Comparison of ENCODE assay signal across 8 mouse cellular contexts in genomic region chr3:89251365-89251895, GRCm38 (mm10). TPM values are rescaled to one million over a fixed set of nuclear protein-coding genes. Genes with fewer than 3 reads are reported as not detected.
A peak's percentile ranks its signal among the peaks of the same experiment; 100 is the strongest.
DNase-seq lines count a peak whose midpoint lies in the region; ATAC-seq lines count a peak whose summit lies in the region.

No protein-coding gene starts in this region.

- 3% methylated on average over 17 of the region's 17 CpGs for WGBS in liver, embryonic 16.5 days (ENCODE audit: insufficient replicate concordance)
- WGBS in neural tube, embryonic 12.5 days, result 4% methylated on average over 17 of the region's 17 CpGs

- peak; percentile 58 for ATAC-seq in inflammation-experienced regulatory T-cells, adult 6 months
- peak; percentile 60 for ATAC-seq in liver, embryonic 16.5 days (ENCODE audit: low read depth)
- no peak for ATAC-seq in neural tube, embryonic 12.5 days (ENCODE audit: low FRiP score, low read depth)

- H3K9ac ChIP-seq in liver, embryonic 16.5 days (ENCODE audit: low read depth, low read length), result no peak overlapping the region
- H3K9ac ChIP-seq in neural tube, embryonic 12.5 days, result no peak overlapping the region

- peaks cover 17% of the 10 kb centered on the region for H3K4me1 ChIP-seq in liver, embryonic 16.5 days (ENCODE audit: control insufficient read depth, low read depth, low read length)
- peaks cover 27% of the 10 kb centered on the region for H3K4me1 ChIP-seq in neural tube, embryonic 12.5 days

- H3K36me3 ChIP-seq in liver, embryonic 16.5 days (ENCODE audit: control insufficient read depth, insufficient read depth), result no peaks in the 10 kb centered on the region
- H3K36me3 ChIP-seq in neural tube, embryonic 12.5 days, result peaks cover 9% of the 10 kb centered on the region; the same call in 1 of the 2 replicates

- peak overlapping the region; percentile 32; the same call in 1 of the 2 replicates for H3K4me2 ChIP-seq in liver, embryonic 16.5 days (ENCODE audit: low read depth, low read length)
- H3K4me2 ChIP-seq in neural tube, embryonic 12.5 days (replicated peaks), result peak overlapping the region; percentile 46

- no peak overlapping the region for H3K4me3 ChIP-seq in liver, embryonic 16.5 days (ENCODE audit: low read depth, low read length)
- H3K4me3 ChIP-seq in neural tube, embryonic 12.5 days, result no peak overlapping the region

- no peak overlapping the region for H3K27ac ChIP-seq in liver, embryonic 16.5 days (ENCODE audit: low read length)
- no peak overlapping the region for H3K27ac ChIP-seq in neural tube, embryonic 12.5 days

- peak; percentile 38 to 49 for DNase-seq in right cerebral cortex, postnatal 10 days (ENCODE audit: low spot score in 2 of 2)
- DNase-seq in right cerebral cortex, adult 18-20 months, result no peak
- DNase-seq in gastrocnemius, postnatal 36 days, result peak; percentile 46 to 57
- peak; percentile 88 for DNase-seq in yolk sac, embryonic 10.5 days (ENCODE audit: low spot score)
- DNase-seq in layer of hippocampus, postnatal 14 days (ENCODE audit: low spot score in 2 of 2), result no peak

- intact Hi-C loops in gastrocnemius, postnatal 36 days (cut with DNase I), result no loop called here

- H3K9me3 ChIP-seq in liver, embryonic 16.5 days (replicated peaks; ENCODE audit: control insufficient read depth, low read length), result no peaks in the 10 kb centered on the region
- no peaks in the 10 kb centered on the region for H3K9me3 ChIP-seq in neural tube, embryonic 12.5 days

- peaks cover 6% of the 10 kb centered on the region for H3K27me3 ChIP-seq in liver, embryonic 16.5 days (ENCODE audit: control insufficient read depth, insufficient read depth, low read depth, low read length)
- H3K27me3 ChIP-seq in neural tube, embryonic 12.5 days (replicated peaks), result peaks cover 4% of the 10 kb centered on the region; the same call in 1 of the 2 replicates

RNA-seq across cellular contexts. Expression of gene Trim46, which starts 5.3 kb away (rescaled TPM):
- under 1 TPM; 0.15 to 0.17 TPM for total RNA-seq in gastrocnemius, postnatal 36 days (2021)
- 1 to 10 TPM; 2.6 to 5.5 (median 3.4) TPM for polyA plus RNA-seq in inflammation-experienced regulatory T-cells, adult 6 months (2017; shearing (Covaris generic))
- polyA plus RNA-seq in liver, embryonic 16.5 days (2015; fragmentation: Nextera tagmentation; extraction: Ambion mirVana), result 0.14 and 0.28 TPM in 2 replicates
- polyA plus RNA-seq in neural tube, embryonic 12.5 days (2016; fragmentation: Nextera tagmentation; extraction: Ambion mirVana), result 32.4 and 33.5 TPM in 2 replicates
- total RNA-seq in layer of hippocampus, postnatal 14 days (2021), result 10 to 100 TPM; 97.0 to 99.4 TPM

RNA-seq across cellular contexts. Expression of gene Krtcap2, which starts 5.7 kb away (rescaled TPM):
- 10 to 100 TPM; 58.3 to 63.3 TPM for total RNA-seq in gastrocnemius, postnatal 36 days (2021)
- polyA plus RNA-seq in inflammation-experienced regulatory T-cells, adult 6 months (2017; shearing (Covaris generic)), result 100 to 1,000 TPM; 271 to 458 (median 303) TPM
- 129 and 131 TPM in 2 replicates for polyA plus RNA-seq in liver, embryonic 16.5 days (2015; fragmentation: Nextera tagmentation; extraction: Ambion mirVana)
- 232 and 252 TPM in 2 replicates for polyA plus RNA-seq in neural tube, embryonic 12.5 days (2016; fragmentation: Nextera tagmentation; extraction: Ambion mirVana)
- total RNA-seq in layer of hippocampus, postnatal 14 days (2021), result 10 to 100 TPM; 77.3 to 90.2 TPM

RNA-seq across cellular contexts. Expression of gene Dpm3, which starts 7.7 kb away (rescaled TPM):
- total RNA-seq in gastrocnemius, postnatal 36 days (2021), result 10 to 100 TPM; 16.6 to 23.2 TPM
- polyA plus RNA-seq in inflammation-experienced regulatory T-cells, adult 6 months (2017; shearing (Covaris generic)), result 100 to 1,000 TPM; 115 to 155 (median 137) TPM
- 51.9 and 59.4 TPM in 2 replicates for polyA plus RNA-seq in liver, embryonic 16.5 days (2015; fragmentation: Nextera tagmentation; extraction: Ambion mirVana)
- 76.4 and 83.4 TPM in 2 replicates for polyA plus RNA-seq in neural tube, embryonic 12.5 days (2016; fragmentation: Nextera tagmentation; extraction: Ambion mirVana)
- 10 to 100 TPM; 50.0 to 63.2 TPM for total RNA-seq in layer of hippocampus, postnatal 14 days (2021)

RNA-seq across cellular contexts. Expression of gene Slc50a1, which starts 18.9 kb away (rescaled TPM):
- 1 to 10 TPM; 8.3 to 9.1 TPM for total RNA-seq in gastrocnemius, postnatal 36 days (2021)
- polyA plus RNA-seq in inflammation-experienced regulatory T-cells, adult 6 months (2017; shearing (Covaris generic)), result 100 to 1,000 TPM; 152 to 315 (median 248) TPM
- 18.9 and 22.2 TPM in 2 replicates for polyA plus RNA-seq in liver, embryonic 16.5 days (2015; fragmentation: Nextera tagmentation; extraction: Ambion mirVana)
- 39.0 and 40.2 TPM in 2 replicates for polyA plus RNA-seq in neural tube, embryonic 12.5 days (2016; fragmentation: Nextera tagmentation; extraction: Ambion mirVana)
- 10 to 100 TPM; 37.1 to 40.2 TPM for total RNA-seq in layer of hippocampus, postnatal 14 days (2021)

RNA-seq across cellular contexts. Expression of gene Muc1, which starts 22.6 kb away (rescaled TPM):
- under 1 TPM; 0.20 TPM for total RNA-seq in gastrocnemius, postnatal 36 days (2021)
- 1 to 10 TPM; 1.6 to 2.5 (median 1.8) TPM for polyA plus RNA-seq in inflammation-experienced regulatory T-cells, adult 6 months (2017; shearing (Covaris generic))
- 0.11 and 1.0 TPM in 2 replicates for polyA plus RNA-seq in liver, embryonic 16.5 days (2015; fragmentation: Nextera tagmentation; extraction: Ambion mirVana)
- polyA plus RNA-seq in neural tube, embryonic 12.5 days (2016; fragmentation: Nextera tagmentation; extraction: Ambion mirVana), result 0.84 and 1.1 TPM in 2 replicates
- total RNA-seq in layer of hippocampus, postnatal 14 days (2021), result 1 to 10 TPM; 1.2 to 1.3 TPM

Comparison
In these comparisons a context has a peak if more than half of its experiments do, and no peak if none do; other contexts are left out.
1. DNase-seq: peak in right cerebral cortex, postnatal 10 days (2 of 2), gastrocnemius, postnatal 36 days (2 of 2) and yolk sac, embryonic 10.5 days (single experiment); none in right cerebral cortex, adult 18-20 months (single experiment) and layer of hippocampus, postnatal 14 days (0 of 2).